In genomic region chr11:20655795-20656710, GRCm38 (mm10) we compare ENCODE assay signal across 8 mouse cellular contexts.
A peak's percentile ranks its signal among the peaks of the same experiment; 100 is the strongest.
DNase-seq lines count a peak whose midpoint lies in the region; ATAC-seq and TF ChIP-seq lines count a peak whose summit lies in the region.

No protein-coding gene starts in this region.

- peak overlapping the region; percentile 60 for H3K4me3 ChIP-seq in bone marrow macrophage, adult 2 months (ENCODE audit: insufficient read depth, low read length)
- no peak overlapping the region for H3K4me3 ChIP-seq in forebrain, postnatal 0 days (ENCODE audit: low read depth, low read length)
- peak overlapping the region; percentile 39 for H3K4me3 ChIP-seq in hindbrain, embryonic 10.5 days
- H3K4me3 ChIP-seq in midbrain, embryonic 10.5 days, result peak overlapping the region; percentile 41
- H3K4me3 ChIP-seq in stomach, embryonic 16.5 days (replicated peaks; ENCODE audit: low read length), result peak overlapping the region; percentile 20

- H3K27me3 ChIP-seq in forebrain, postnatal 0 days (ENCODE audit: insufficient read depth, low read length), result no peaks in the 10 kb centered on the region
- H3K27me3 ChIP-seq in hindbrain, embryonic 10.5 days (ENCODE audit: insufficient read depth, poor library complexity, severe bottlenecking), result no peaks in the 10 kb centered on the region
- no peaks in the 10 kb centered on the region for H3K27me3 ChIP-seq in midbrain, embryonic 10.5 days (ENCODE audit: low read depth, poor library complexity, severe bottlenecking)
- no peaks in the 10 kb centered on the region for H3K27me3 ChIP-seq in stomach, embryonic 16.5 days (ENCODE audit: control insufficient read depth, insufficient read depth, low read length)

- peaks cover 9% of the 10 kb centered on the region for H3K4me1 ChIP-seq in bone marrow macrophage, adult 2 months (ENCODE audit: control insufficient read depth, insufficient read depth, low read length)
- peaks cover 25% of the 10 kb centered on the region for H3K4me1 ChIP-seq in forebrain, postnatal 0 days (ENCODE audit: insufficient read depth)
- H3K4me1 ChIP-seq in hindbrain, embryonic 10.5 days (replicated peaks), result peaks cover 70% of the 10 kb centered on the region
- H3K4me1 ChIP-seq in midbrain, embryonic 10.5 days, result peaks cover 77% of the 10 kb centered on the region
- peaks cover 24% of the 10 kb centered on the region for H3K4me1 ChIP-seq in stomach, embryonic 16.5 days (ENCODE audit: control insufficient read depth, insufficient read depth, low read length)

- peak; percentile 92 for ATAC-seq in forebrain, postnatal 0 days
- peak; percentile 74 for ATAC-seq in stomach, embryonic 16.5 days (ENCODE audit: insufficient read depth, low FRiP score)

- intact Hi-C loops in left cerebral cortex, postnatal 25 days (cut with DNase I), result loop anchor here (10.0 kb wide), 1 partner anchor 259 kb away; no protein-coding TSS in a partner anchor

- no peaks in the 10 kb centered on the region for H3K9me3 ChIP-seq in forebrain, postnatal 0 days (ENCODE audit: low read length)
- H3K9me3 ChIP-seq in hindbrain, embryonic 10.5 days, result no peaks in the 10 kb centered on the region
- H3K9me3 ChIP-seq in midbrain, embryonic 10.5 days (replicated peaks), result no peaks in the 10 kb centered on the region
- no peaks in the 10 kb centered on the region for H3K9me3 ChIP-seq in stomach, embryonic 16.5 days (replicated peaks; ENCODE audit: control insufficient read depth, low read length)

- TF ChIP-seq CTCF in bone marrow macrophage, adult 2 months (IDR thresholded peaks at IDR 0.05; ENCODE audit: low read depth, low read length), result no peak
- TF ChIP-seq CTCF in forebrain, postnatal 0 days (IDR thresholded peaks at IDR 0.05; ENCODE audit: low read depth), result no peak

- H3K27ac ChIP-seq in bone marrow macrophage, adult 2 months (ENCODE audit: insufficient read depth, low read depth, low read length), result peak overlapping the region; percentile 42
- peak overlapping the region; percentile 66 for H3K27ac ChIP-seq in forebrain, postnatal 0 days (ENCODE audit: low read depth, low read length)
- H3K27ac ChIP-seq in hindbrain, embryonic 10.5 days, result peak overlapping the region; percentile 97
- peak overlapping the region; percentile 94 for H3K27ac ChIP-seq in midbrain, embryonic 10.5 days (replicated peaks)
- H3K27ac ChIP-seq in stomach, embryonic 16.5 days (ENCODE audit: low read length), result peak overlapping the region; percentile 82

- TF ChIP-seq POLR2A in bone marrow macrophage, adult 2 months (IDR thresholded peaks at IDR 0.05; ENCODE audit: borderline replicate concordance, low read depth, low read length), result no peak

- peak; percentile 87 for DNase-seq in ES-CJ7 (ENCODE audit: low read depth, low spot score)
- DNase-seq in forebrain, postnatal 0 days, result peak; percentile 84
- DNase-seq in hindbrain, embryonic 10.5 days (ENCODE audit: low spot score), result peak; percentile 90
- peak; percentile 60 to 77 for DNase-seq in left cerebral cortex, postnatal 25 days (ENCODE audit: low spot score in 2 of 2)
- DNase-seq in midbrain, embryonic 10.5 days (ENCODE audit: low spot score), result peak; percentile 91
- no peak for DNase-seq in urinary bladder, postnatal 25 days (ENCODE audit: low spot score)

- peak overlapping the region; percentile 29 for H3K4me2 ChIP-seq in forebrain, postnatal 0 days (ENCODE audit: low read depth)
- H3K4me2 ChIP-seq in stomach, embryonic 16.5 days (ENCODE audit: low read depth, low read length), result peak overlapping the region; percentile 44

- H3K36me3 ChIP-seq in forebrain, postnatal 0 days (ENCODE audit: insufficient read depth), result no peaks in the 10 kb centered on the region; the same call in 1 of the 2 replicates
- peaks cover 12% of the 10 kb centered on the region; the same call in 1 of the 2 replicates for H3K36me3 ChIP-seq in hindbrain, embryonic 10.5 days
- H3K36me3 ChIP-seq in midbrain, embryonic 10.5 days, result peaks cover 20% of the 10 kb centered on the region
- no peaks in the 10 kb centered on the region for H3K36me3 ChIP-seq in stomach, embryonic 16.5 days (ENCODE audit: control insufficient read depth, insufficient read depth, low read length)

- peak overlapping the region; percentile 18; the same call in 1 of the 2 replicates for H3K9ac ChIP-seq in forebrain, postnatal 0 days
- H3K9ac ChIP-seq in stomach, embryonic 16.5 days (ENCODE audit: low read length), result peak overlapping the region; percentile 62

- WGBS in forebrain, postnatal 0 days, result 7% methylated on average over 18 of the region's 18 CpGs
- 8% methylated on average over 18 of the region's 18 CpGs for WGBS in hindbrain, embryonic 10.5 days
- 7% methylated on average over 18 of the region's 18 CpGs for WGBS in midbrain, embryonic 10.5 days
- 15% methylated on average over 18 of the region's 18 CpGs for WGBS in stomach, embryonic 16.5 days

Comparison
In these comparisons a context has a peak if more than half of its experiments do, and no peak if none do; other contexts are left out.
1. H3K27ac ChIP-seq: peak in every context shown above with its lines; median percentile 97 in hindbrain, embryonic 10.5 days; 94 in midbrain, embryonic 10.5 days; 82 in stomach, embryonic 16.5 days; 66 in forebrain, postnatal 0 days; 42 in bone marrow macrophage, adult 2 months.